In genomic region chr5:121146275-121146674, GRCm38 (mm10) we compare ENCODE assay signal across 9 mouse cellular contexts. TPM values are rescaled to one million over a fixed set of nuclear protein-coding genes. Genes with fewer than 3 reads are reported as not detected.
DNase-seq lines count a peak whose midpoint lies in the region; ATAC-seq and TF ChIP-seq lines count a peak whose summit lies in the region.
"Had no signal": no experiment of that assay in that cellular context is flagged by ENCODE, and none has a peak within 500 bp of the region (broad histone marks: within the 10 kb centered on the region; RNA-seq: fewer than 3 reads in every experiment).

No protein-coding gene starts in this region.

- DNase-seq in lung, postnatal 10 days: peak; percentile 6
- no peak for DNase-seq in lung, adult 2 months
- DNase-seq in cerebellum, postnatal 25 days: peak; percentile 73 to 79
- peak; percentile 50 to 65 for DNase-seq in kidney, postnatal 4 days
- no peak for DNase-seq in retina, postnatal 1 day
- DNase-seq in testis, postnatal 10 days (ENCODE audit: low spot score): no peak

- no peaks in the 10 kb centered on the region for H3K27me3 ChIP-seq in hindbrain, embryonic 16.5 days (replicated peaks; ENCODE audit: control insufficient read depth, insufficient read depth, low read length)
- H3K27me3 ChIP-seq: heart, embryonic 15.5 days had no signal

- TF ChIP-seq POLR2A in lung, adult 2 months (IDR thresholded peaks at IDR 0.05; ENCODE audit: borderline replicate concordance, extremely low read depth, low read depth, low read length): no peak

- H3K4me3 ChIP-seq in lung, adult 2 months (replicated peaks; ENCODE audit: extremely low read depth, low read depth, low read length): no peak overlapping the region
- H3K4me3 ChIP-seq in hindbrain, embryonic 16.5 days (ENCODE audit: low read length): no peak overlapping the region
- H3K4me3 ChIP-seq: heart, embryonic 15.5 days had no signal

- no peaks in the 10 kb centered on the region for H3K4me1 ChIP-seq in lung, adult 2 months (ENCODE audit: control insufficient read depth, insufficient read depth, low read length)
- H3K4me1 ChIP-seq in hindbrain, embryonic 16.5 days (ENCODE audit: control insufficient read depth, insufficient read depth, low read depth, low read length): peaks cover 9% of the 10 kb centered on the region

- ATAC-seq in hindbrain, embryonic 16.5 days: peak; percentile 47; the same call in 1 of the 2 replicates

- H3K4me2 ChIP-seq in hindbrain, embryonic 16.5 days (ENCODE audit: low read length): no peak overlapping the region
- H3K4me2 ChIP-seq: heart, embryonic 15.5 days had no signal

- TF ChIP-seq CTCF in lung, adult 2 months (IDR thresholded peaks at IDR 0.05; ENCODE audit: insufficient read depth, low read length): no peak

- WGBS in lung, adult 2 months: 91% methylated on average over 5 of the region's 5 CpGs
- WGBS in hindbrain, embryonic 16.5 days: 79% methylated on average over 5 of the region's 5 CpGs

- no peak overlapping the region for H3K27ac ChIP-seq in hindbrain, embryonic 16.5 days (ENCODE audit: low read depth, low read length)
- H3K27ac ChIP-seq: heart, embryonic 15.5 days; liver, embryonic 14.5 days had no signal

- H3K9ac ChIP-seq in hindbrain, embryonic 16.5 days (ENCODE audit: low read depth, low read length): no peak overlapping the region
- H3K9ac ChIP-seq: heart, embryonic 15.5 days; liver, embryonic 14.5 days had no signal

- no peaks in the 10 kb centered on the region for H3K9me3 ChIP-seq in hindbrain, embryonic 16.5 days (ENCODE audit: control insufficient read depth, low read length)
- H3K9me3 ChIP-seq: heart, embryonic 15.5 days had no signal

- H3K36me3 ChIP-seq in hindbrain, embryonic 16.5 days (ENCODE audit: control insufficient read depth, insufficient read depth, low read length): peaks cover 17% of the 10 kb centered on the region

RNA-seq across cellular contexts. Expression of gene Ptpn11, which starts 44.9 kb away (rescaled TPM):
- polyA plus RNA-seq in lung, adult 2 months (2012; rRNA removed): 31.2 and 44.4 TPM in 2 replicates
- polyA plus RNA-seq in hindbrain, embryonic 16.5 days (2015; fragmentation: Nextera tagmentation; extraction: Ambion mirVana): 18.8 and 20.9 TPM in 2 replicates

RNA-seq across cellular contexts. Expression of gene Rpl6, which starts 58.0 kb away (rescaled TPM):
- polyA plus RNA-seq in lung, adult 2 months (2012; rRNA removed): 171 and 213 TPM in 2 replicates
- polyA plus RNA-seq in hindbrain, embryonic 16.5 days (2015; fragmentation: Nextera tagmentation; extraction: Ambion mirVana): 318 and 333 TPM in 2 replicates

Comparison
In these comparisons a context has a peak if more than half of its experiments do, and no peak if none do; other contexts are left out.
1. DNase-seq: peak in lung, postnatal 10 days (single experiment), cerebellum, postnatal 25 days (2 of 2) and kidney, postnatal 4 days (2 of 2); none in lung, adult 2 months (single experiment), retina, postnatal 1 day (single experiment) and testis, postnatal 10 days (single experiment).